Mouse (Mus musculus): Measurements from ENCODE around the gene Car7.

GRCm38 (mm10) chr8:104565457-104565798 is 30.9 kb downstream of the Car7 start:
- TF ChIP-seq POLR2A (IDR thresholded peaks at IDR 0.05; ENCODE audit: low read depth, low read length) (no peak), CTCF (IDR thresholded peaks at IDR 0.05; ENCODE audit: extremely low read depth, insufficient read length, insufficient replicate concordance, low read depth, low read length) (no peak)

Measured in small intestine, adult 2 months (tissue).